ENCODE assay signal across 8 mouse cellular contexts in genomic region chr2:77863522-77863921, GRCm38 (mm10). TPM values are rescaled to one million over a fixed set of nuclear protein-coding genes. Genes with fewer than 3 reads are reported as not detected.
DNase-seq lines count a peak whose midpoint lies in the region; ATAC-seq and TF ChIP-seq lines count a peak whose summit lies in the region.

No protein-coding gene starts in this region.

- H3K27me3 ChIP-seq in kidney, postnatal 0 days (ENCODE audit: insufficient read depth, low read length), result no peaks in the 10 kb centered on the region
- no peaks in the 10 kb centered on the region for H3K27me3 ChIP-seq in embryonic facial prominence, embryonic 11.5 days (ENCODE audit: control insufficient read depth, insufficient read depth, low read length)
- no peaks in the 10 kb centered on the region for H3K27me3 ChIP-seq in limb, embryonic 12.5 days

- H3K27ac ChIP-seq in kidney, postnatal 0 days, result no peak overlapping the region
- no peak overlapping the region for H3K27ac ChIP-seq in embryonic facial prominence, embryonic 11.5 days (replicated peaks; ENCODE audit: low read depth, low read length)
- H3K27ac ChIP-seq in limb, embryonic 12.5 days, result peak overlapping the region; percentile 18; the same call in 1 of the 2 replicates

- DNase-seq in kidney, postnatal 0 days (ENCODE audit: low spot score), result no peak
- DNase-seq in kidney, postnatal 25 days, result no peak
- peak; percentile 2 for DNase-seq in embryonic facial prominence, embryonic 11.5 days (ENCODE audit: low spot score)
- no peak for DNase-seq in cerebellum, postnatal 36 days
- no peak for DNase-seq in ovary, adult 18-20 months (ENCODE audit: low spot score)

- 39% methylated on average over 15 of the region's 15 CpGs for WGBS in kidney, postnatal 0 days
- 71% methylated on average over 15 of the region's 15 CpGs for WGBS in embryonic facial prominence, embryonic 11.5 days
- WGBS in limb, embryonic 12.5 days, result 67% methylated on average over 15 of the region's 15 CpGs

- no peak for TF ChIP-seq CTCF in kidney, postnatal 0 days (IDR thresholded peaks at IDR 0.05; ENCODE audit: low read depth)

- H3K9me3 ChIP-seq in kidney, postnatal 0 days (replicated peaks; ENCODE audit: low read length), result no peaks in the 10 kb centered on the region
- no peaks in the 10 kb centered on the region for H3K9me3 ChIP-seq in embryonic facial prominence, embryonic 11.5 days (replicated peaks; ENCODE audit: control insufficient read depth, low read length)
- H3K9me3 ChIP-seq in limb, embryonic 12.5 days, result no peaks in the 10 kb centered on the region

- H3K36me3 ChIP-seq in kidney, postnatal 0 days (ENCODE audit: insufficient read depth, low read length), result no peaks in the 10 kb centered on the region
- H3K36me3 ChIP-seq in embryonic facial prominence, embryonic 11.5 days (replicated peaks; ENCODE audit: control insufficient read depth, insufficient read depth, low read depth, low read length), result no peaks in the 10 kb centered on the region
- H3K36me3 ChIP-seq in limb, embryonic 12.5 days, result no peaks in the 10 kb centered on the region

- peak overlapping the region; percentile 23; the same call in 1 of the 2 replicates for H3K9ac ChIP-seq in kidney, postnatal 0 days (ENCODE audit: low read depth, low read length)
- H3K9ac ChIP-seq in embryonic facial prominence, embryonic 11.5 days (replicated peaks; ENCODE audit: low read length), result no peak overlapping the region
- H3K9ac ChIP-seq in limb, embryonic 12.5 days (replicated peaks), result no peak overlapping the region

- peak; percentile 49; the same call in 1 of the 2 replicates for ATAC-seq in kidney, postnatal 0 days (replicated peaks; ENCODE audit: low FRiP score, low read depth)
- ATAC-seq in embryonic facial prominence, embryonic 11.5 days (replicated peaks; ENCODE audit: insufficient number of reproducible peaks, low FRiP score, low TSS enrichment, low read depth), result no peak
- peak; percentile 78 for ATAC-seq in frontal cortex, adult (ENCODE audit: low TSS enrichment)
- ATAC-seq in limb, embryonic 12.5 days (ENCODE audit: insufficient number of reproducible peaks, insufficient read depth, low FRiP score, low TSS enrichment, low read depth), result no peak
- ATAC-seq in inflammation-experienced regulatory T-cells, adult 6 months, result no peak

- peak overlapping the region; percentile 26 for H3K4me3 ChIP-seq in kidney, postnatal 0 days (replicated peaks; ENCODE audit: low read depth, low read length)
- H3K4me3 ChIP-seq in embryonic facial prominence, embryonic 11.5 days (ENCODE audit: low read depth, low read length), result no peak overlapping the region
- H3K4me3 ChIP-seq in limb, embryonic 12.5 days (replicated peaks), result 0 out of 2 replicates have a peak overlapping the region, but pooled peaks have one; percentile 7

- H3K4me2 ChIP-seq in kidney, postnatal 0 days (ENCODE audit: low read length), result peak overlapping the region; percentile 52
- H3K4me2 ChIP-seq in embryonic facial prominence, embryonic 11.5 days (ENCODE audit: low read depth, low read length), result no peak overlapping the region
- H3K4me2 ChIP-seq in limb, embryonic 12.5 days, result peak overlapping the region; percentile 32

- H3K4me1 ChIP-seq in kidney, postnatal 0 days (replicated peaks; ENCODE audit: insufficient read depth, low read length), result no peaks in the 10 kb centered on the region
- no peaks in the 10 kb centered on the region for H3K4me1 ChIP-seq in embryonic facial prominence, embryonic 11.5 days (ENCODE audit: control insufficient read depth, insufficient read depth, low read length)
- H3K4me1 ChIP-seq in limb, embryonic 12.5 days (replicated peaks), result peaks cover 13% of the 10 kb centered on the region; the same call in 1 of the 2 replicates

RNA-seq across cellular contexts. Expression of gene Zfp385b, which starts 44.1 kb away (rescaled TPM):
- polyA plus RNA-seq in kidney, postnatal 0 days (2015; fragmentation: Nextera tagmentation; extraction: Ambion mirVana), result 9.1 and 9.9 TPM in 2 replicates
- polyA plus RNA-seq in embryonic facial prominence, embryonic 11.5 days (2014; fragmentation: Nextera tagmentation; extraction: Ambion mirVana), result 1.7 and 2.1 TPM in 2 replicates
- 2.0 and 2.5 TPM in 2 replicates for polyA plus RNA-seq in limb, embryonic 12.5 days (2016; fragmentation: Nextera tagmentation; extraction: Ambion mirVana)
- polyA plus RNA-seq in inflammation-experienced regulatory T-cells, adult 6 months (2017; shearing (Covaris generic)), result not detected

Comparison
In these comparisons a context has a peak if more than half of its experiments do, and no peak if none do; other contexts are left out.
1. ATAC-seq: peak in kidney, postnatal 0 days (single experiment) and frontal cortex, adult (single experiment); none in embryonic facial prominence, embryonic 11.5 days (single experiment), limb, embryonic 12.5 days (single experiment) and inflammation-experienced regulatory T-cells, adult 6 months (single experiment).